Mouse (Mus musculus) intestine, postnatal 0 days (tissue): ENCODE measurements around the gene Mre11a. TPM values are rescaled to one million over a fixed set of nuclear protein-coding genes. Genes with fewer than 3 reads are reported as not detected.

Experiments
- ATAC-seq: fragments of 200-750 bp; cut with Nextera tagmentation; 2 replicates; pipeline ENCODE4 v1.8.0; 2017; ENCODE audit warnings: mild to moderate bottlenecking, moderate TSS enrichment, moderate library complexity
- H3K27ac ChIP-seq: fragments of 300-500 bp; sonication (generic); 2 replicates; pipeline ENCODE4 v1.5.1; 2014; ENCODE audit warnings: mild to moderate bottlenecking, low read depth, low read length, moderate library complexity
- H3K27me3 ChIP-seq: fragments of 300-500 bp; sonication (generic); replicated peaks from 2 replicates; pipeline ENCODE4 v1.6.1; 2014; ENCODE audit warnings: low read length, mixed read lengths; ENCODE audit not compliant: control insufficient read depth, insufficient read depth
- H3K36me3 ChIP-seq: fragments of 300-500 bp; sonication (generic); 2 replicates; pipeline ENCODE4 v1.6.1; 2014; ENCODE audit warnings: mild to moderate bottlenecking, moderate library complexity; ENCODE audit not compliant: control insufficient read depth, insufficient read depth
- H3K4me1 ChIP-seq: fragments of 300-500 bp; sonication (generic); replicated peaks from 2 replicates; pipeline ENCODE4 v1.6.1; 2014; ENCODE audit warnings: antibody characterized with exemption, low read length, mixed read lengths; ENCODE audit not compliant: control insufficient read depth, insufficient read depth
- H3K4me2 ChIP-seq: fragments of 300-500 bp; sonication (generic); replicated peaks from 2 replicates; pipeline ENCODE4 v1.6.1; 2014; ENCODE audit warnings: low read depth, mild to moderate bottlenecking, moderate library complexity
- H3K4me3 ChIP-seq: fragments of 300-500 bp; sonication (generic); 2 replicates; pipeline ENCODE4 v1.5.1; 2014; ENCODE audit warnings: low read depth, low read length
- H3K9ac ChIP-seq: fragments of 300-500 bp; sonication (generic); 2 replicates; pipeline ENCODE4 v1.6.1; 2014; ENCODE audit warnings: mild to moderate bottlenecking, low read depth, low read length
- H3K9me3 ChIP-seq: fragments of 300-500 bp; sonication (generic); 2 replicates; pipeline ENCODE4 v1.6.1; 2016; ENCODE audit warnings: mixed run types; ENCODE audit not compliant: control insufficient read depth
- CTCF ChIP-seq: sonication (generic); IDR thresholded peaks from 2 replicates; pipeline ENCODE4 v1.5.1; 2016; ENCODE audit warnings: low read depth, mild to moderate bottlenecking, control low read depth, antibody characterized with exemption, moderate library complexity
- WGBS: fragments of 180-500 bp; shearing (Covaris S2); extraction: QIAGEN DNeasy Blood & Tissue Kit; methylation state at CpG from one replicate; pipeline ENCODE4 v1.1.7; 2014; 5-methylcytosine and 5-hydroxymethylcytosine counted together
- polyA plus RNA-seq: library from polyadenylated mRNA; unstranded; fragments of >200 nt; fragmentation: Nextera tagmentation; extraction: Ambion mirVana; gene quantifications from 2 replicates; pipeline ENCODE4 v1.2.1, GENCODE M21; 2015

Mre11a gene
- 5.8 and 8.1 TPM in 2 replicates for polyA plus RNA-seq

DNA sequence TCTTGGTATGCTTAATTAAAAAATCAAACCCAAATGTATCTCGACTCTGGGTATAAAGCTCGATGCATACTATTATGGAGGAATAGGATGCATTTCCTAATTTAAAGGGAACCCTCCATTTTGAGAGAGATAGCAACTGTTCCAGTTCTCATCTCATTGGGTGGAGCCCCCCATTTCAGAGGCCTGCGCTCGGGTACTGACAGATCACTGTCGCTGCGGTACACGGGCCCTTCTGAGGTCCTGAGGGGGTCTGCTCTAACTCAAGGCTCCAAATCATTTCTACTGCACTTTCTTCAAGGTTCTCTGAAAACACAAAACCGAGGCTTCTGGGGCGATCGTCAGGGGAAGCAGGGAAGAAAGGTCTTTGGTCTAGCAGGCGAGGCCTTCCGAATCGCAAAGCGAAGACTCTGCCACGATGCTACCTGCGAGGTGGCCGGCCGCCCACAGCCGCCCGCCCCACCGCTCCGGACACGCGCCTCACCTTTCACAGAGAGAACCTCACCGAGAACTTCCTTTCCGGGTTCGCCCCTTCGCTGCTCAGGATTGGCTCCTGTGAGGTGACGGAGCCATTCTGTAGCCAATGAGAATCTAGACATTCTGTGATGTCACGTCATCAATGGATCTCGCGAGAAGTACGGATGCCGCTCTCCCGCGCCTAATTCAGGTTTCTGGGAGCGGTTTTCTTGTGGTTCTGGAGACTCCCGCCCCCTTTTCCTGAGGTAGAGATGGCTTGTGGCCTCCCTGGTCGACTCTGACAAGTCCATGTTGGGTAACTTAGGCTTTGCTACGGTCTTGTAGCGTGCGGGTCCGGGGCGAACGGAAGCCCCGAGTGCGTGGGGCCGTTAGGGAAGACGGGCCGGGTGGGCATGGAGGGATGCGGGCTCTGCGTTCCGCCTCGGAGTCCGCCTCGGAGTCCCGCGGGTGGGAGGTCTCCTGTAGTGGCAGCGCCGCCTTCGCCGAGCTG, at the start of gene Mre11a, which contains the start of gene Ankrd49:
TSS of gene Mre11a (plus strand) at position 616 of the 964 bp plus-strand sequence.
TSS of gene Ankrd49 (minus strand) at position 818 of the 964 bp plus-strand sequence.
- Histone ChIP-seq H3K9me3 (no peaks in the 10 kb centered on the region), H3K4me1 (0 out of 2 replicates have a peak, but pooled peaks cover 3% of the 10 kb centered on the region), H3K36me3 (peaks cover 29% of the 10 kb centered on the region), H3K4me3 (peak within 1 kb of the TSS; percentile 73), H3K4me2 (peak within 1 kb of the TSS; percentile 85), H3K9ac (peak within 1 kb of the TSS; percentile 89), H3K27ac (peak within 1 kb of the TSS; percentile 83), H3K27me3 (no peaks in the 10 kb centered on the region)
- peak; percentile 100 for ATAC-seq
- peak; percentile 23 for TF ChIP-seq CTCF
- under 1% methylated on average over 62 of the region's 62 CpGs for WGBS

- Histone ChIP-seq H3K4me3 (no peak overlapping the region), H3K27ac (no peak overlapping the region), H3K9ac (no peak overlapping the region), H3K9me3 (no peaks in the 10 kb centered on the region), H3K27me3 (no peaks in the 10 kb centered on the region), H3K4me2 (no peak overlapping the region), H3K36me3 (no peaks in the 10 kb centered on the region), H3K4me1 (0 out of 2 replicates have a peak, but pooled peaks cover 3% of the 10 kb centered on the region)
- no peak for ATAC-seq
- WGBS, result 64% methylated on average over 4 of the region's 4 CpGs
- no peak for TF ChIP-seq CTCF
Observed at GRCm38 (mm10) chr9:14739498-14740150, 44.8 kb upstream of the Mre11a start.

DNA sequence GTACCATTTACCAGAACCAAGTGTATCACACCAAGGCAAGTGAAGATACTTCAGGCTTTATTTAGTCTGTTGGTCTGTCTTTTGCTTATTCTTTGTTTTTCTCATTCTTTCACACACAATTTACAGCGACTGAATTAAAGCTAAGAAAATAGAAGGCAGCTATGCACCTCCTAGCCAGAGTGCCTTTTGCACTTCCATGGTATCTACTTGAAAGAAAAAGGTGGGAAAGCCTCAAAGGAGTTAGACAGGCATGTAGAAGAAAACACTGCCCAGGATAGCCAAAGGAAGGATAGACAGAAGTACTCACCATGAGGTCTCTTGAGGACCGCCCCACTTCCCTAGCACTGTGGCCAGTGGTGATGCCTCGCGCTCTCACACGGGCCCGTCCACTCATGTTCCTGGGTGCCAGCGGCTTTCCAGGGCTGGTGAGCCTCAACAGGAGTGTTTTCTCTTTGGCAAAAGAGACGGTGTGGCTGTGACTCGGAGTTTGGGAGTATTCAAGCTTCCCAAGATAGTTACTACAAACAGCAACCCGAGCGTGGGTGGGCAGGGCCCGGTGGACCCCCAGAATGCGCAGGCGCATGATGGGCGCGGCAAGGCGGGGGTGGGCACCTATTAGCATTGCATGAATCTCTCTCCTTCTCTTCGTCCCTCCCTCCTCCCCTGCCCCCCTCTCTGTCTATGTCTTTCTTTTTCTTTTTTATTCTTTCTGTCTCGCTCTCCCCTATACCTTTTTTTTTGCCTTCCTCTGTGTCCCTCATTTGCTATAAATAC, 44.1 kb upstream of the Mre11a start, which contains the start of gene Piwil4:
TSS of gene Piwil4 (minus strand) at position 583 of the 774 bp plus-strand sequence.
- no peaks in the 10 kb centered on the region for H3K27me3 ChIP-seq
- H3K9me3 ChIP-seq, result no peaks in the 10 kb centered on the region
- H3K4me3 ChIP-seq, result no peak within 1 kb of the TSS
- no peak within 1 kb of the TSS for H3K4me2 ChIP-seq
- no peaks in the 10 kb centered on the region for H3K36me3 ChIP-seq
- WGBS, result 87% methylated on average over 19 of the region's 19 CpGs
- no peak within 1 kb of the TSS for H3K9ac ChIP-seq
- H3K27ac ChIP-seq, result no peak within 1 kb of the TSS
- TF ChIP-seq CTCF, result no peak
- ATAC-seq, result no peak
- H3K4me1 ChIP-seq, result 0 out of 2 replicates have a peak, but pooled peaks cover 3% of the 10 kb centered on the region

DNA sequence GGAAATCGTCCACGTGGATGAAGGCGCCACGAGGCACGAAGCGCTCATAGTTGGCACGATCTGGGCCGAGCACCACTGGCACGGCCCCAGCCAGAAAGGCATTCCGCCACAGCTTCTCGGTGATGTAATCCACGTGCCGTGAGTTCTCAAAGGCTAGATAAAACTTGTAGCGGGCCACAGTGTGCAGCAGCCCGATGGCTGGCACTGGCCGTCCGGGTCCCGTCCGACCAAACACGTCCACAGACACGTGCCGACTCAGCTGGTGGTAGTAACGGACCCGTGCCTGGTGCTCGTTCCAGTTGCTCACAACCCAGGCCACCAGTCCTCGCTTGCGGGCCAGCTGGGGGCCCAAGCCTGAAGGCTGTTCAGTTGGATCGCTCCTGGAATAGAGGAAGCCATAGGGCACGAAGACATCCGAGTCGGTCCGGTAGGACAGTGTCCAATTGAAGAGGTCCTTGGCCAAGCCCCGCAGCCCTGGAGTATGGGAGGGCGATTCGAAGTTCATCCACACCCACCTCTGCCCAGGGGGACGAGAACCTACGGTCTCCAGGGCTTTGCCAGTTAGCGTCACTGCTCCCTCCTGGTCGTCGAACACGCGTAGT, 33.5 kb upstream of the Mre11a start:
- Histone ChIP-seq H3K9me3 (no peaks in the 10 kb centered on the region), H3K27me3 (no peaks in the 10 kb centered on the region), H3K4me1 (0 out of 2 replicates have a peak, but pooled peaks cover 6% of the 10 kb centered on the region), H3K4me2 (peak overlapping the region; percentile 97), H3K27ac (no peak overlapping the region), H3K9ac (peak overlapping the region; percentile 71), H3K36me3 (no peaks in the 10 kb centered on the region), H3K4me3 (peak overlapping the region; percentile 52)
- no peak for TF ChIP-seq CTCF
- 67% methylated on average over 41 of the region's 42 CpGs for WGBS
- no peak for ATAC-seq

DNA sequence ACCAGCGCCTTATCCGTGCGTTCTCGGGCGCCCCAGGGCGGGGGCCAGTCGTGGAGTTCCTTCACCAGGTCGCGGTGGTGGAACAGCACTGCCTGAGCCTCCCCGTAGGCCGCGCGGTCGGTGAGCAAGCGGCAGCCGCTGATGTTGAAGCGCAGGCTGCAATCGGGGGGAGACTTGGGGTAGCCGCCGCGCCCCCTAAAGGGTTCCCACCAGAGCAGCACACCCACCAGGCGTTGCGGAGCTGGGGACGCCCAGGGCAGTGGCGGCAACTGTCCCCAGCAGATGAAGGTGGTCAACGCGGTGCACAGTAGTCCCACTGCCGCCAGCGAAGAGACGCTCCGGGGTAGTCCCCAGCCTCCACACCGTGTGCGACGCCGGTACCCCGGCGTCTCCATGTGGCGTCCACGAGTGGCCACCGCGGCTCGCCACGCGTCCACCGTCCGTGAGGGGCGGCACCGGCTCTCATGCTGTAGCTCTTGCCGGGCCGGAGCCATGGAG, 32.9 kb upstream of the Mre11a start:
- Histone ChIP-seq H3K27ac (peak overlapping the region; percentile 50), H3K4me2 (peak overlapping the region; percentile 97)
- under 1% methylated on average over 50 of the region's 50 CpGs for WGBS

More for the DNA sequence above, 32.9 kb upstream of the Mre11a start:
- peak overlapping the region; percentile 71 for H3K9ac ChIP-seq
- peak; percentile 53 for ATAC-seq
- no peak for TF ChIP-seq CTCF
- H3K4me3 ChIP-seq, result peak overlapping the region; percentile 52
- no peaks in the 10 kb centered on the region for H3K9me3 ChIP-seq
- no peaks in the 10 kb centered on the region for H3K36me3 ChIP-seq
- 0 out of 2 replicates have a peak, but pooled peaks cover 6% of the 10 kb centered on the region for H3K4me1 ChIP-seq
- H3K27me3 ChIP-seq, result no peaks in the 10 kb centered on the region
